Mouse (Mus musculus) megakaryocyte, embryonic 14.5 days (primary cell): ENCODE results near the gene Zmynd15.

Source experiments
- FLI1 ChIP-seq: IDR thresholded peaks from 2 replicates; pipeline ENCODE4 v1.6.1; 2012; ENCODE audit warnings: low read length, inconsistent platforms, mixed read lengths
- GATA1 ChIP-seq: IDR thresholded peaks from 3 replicates; pipeline ENCODE4 v1.6.1; 2012; ENCODE audit warnings: mixed read lengths, low read length, inconsistent platforms, borderline replicate concordance

GRCm38 (mm10) chr11:70509753-70510564 lies 50.7 kb downstream of the Zmynd15 start:
- TF ChIP-seq GATA1 (no peak), FLI1 (no peak)
